Mouse (Mus musculus): ENCODE data around the gene Tmem211. TPM values are rescaled to one million over a fixed set of nuclear protein-coding genes. Genes with fewer than 3 reads are reported as not detected.

The Tmem211 gene
- polyA plus RNA-seq, 1 experiment: not detected

DNA sequence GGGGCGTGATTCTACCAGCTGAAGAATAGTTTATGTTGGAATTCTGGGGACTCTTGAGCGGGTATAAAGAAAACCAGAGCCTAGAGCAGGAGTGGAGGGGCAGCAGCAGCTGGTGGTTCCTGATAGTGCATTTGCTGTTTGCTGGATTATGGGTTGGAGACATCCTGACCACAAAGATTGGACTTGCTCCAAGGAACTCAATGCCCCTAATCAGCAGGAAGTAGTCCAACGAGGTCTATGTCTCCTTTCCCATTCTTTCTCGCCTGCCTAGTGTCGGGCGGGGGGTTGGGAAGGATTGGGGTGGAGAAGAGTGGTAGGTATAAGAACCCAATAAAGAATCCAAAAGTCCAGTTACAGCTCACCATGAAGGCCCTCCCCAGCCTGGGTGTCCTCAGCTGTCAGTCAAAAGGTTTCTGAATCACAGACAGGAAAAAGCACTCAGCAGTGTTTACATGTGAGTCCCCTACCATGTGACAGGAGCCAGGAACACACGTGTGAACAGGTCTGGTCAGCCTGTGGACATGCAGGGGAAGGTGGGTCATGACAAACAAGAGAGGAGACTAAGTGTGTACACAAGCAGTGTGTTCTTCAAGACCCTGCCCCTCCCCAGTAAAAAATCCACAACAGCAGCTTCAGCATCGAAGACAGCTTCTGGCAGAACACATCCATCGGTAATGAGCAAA is 19.9 kb upstream of the Tmem211 start:
- Histone ChIP-seq H3K27ac (ENCODE audit: insufficient read depth, low read depth, low read length) (peak overlapping the region; percentile 93), H3K4me1 (ENCODE audit: control insufficient read depth, insufficient read depth, low read length) (peaks cover 46% of the 10 kb centered on the region), H3K4me3 (ENCODE audit: insufficient read depth, low read depth, low read length) (no peak overlapping the region), H3K36me3 (ENCODE audit: control insufficient read depth, insufficient read depth, low read length) (no peaks in the 10 kb centered on the region), H3K27me3 (replicated peaks; ENCODE audit: control insufficient read depth, insufficient read depth, low read length) (no peaks in the 10 kb centered on the region)
- TF ChIP-seq POLR2A (IDR thresholded peaks at IDR 0.05; ENCODE audit: low read depth, low read length): no peak
- no peak for TF ChIP-seq CTCF (conservative IDR thresholded peaks at IDR 0.05; ENCODE audit: insufficient read depth, insufficient read length, low read depth, low read length)
- 35% methylated on average over 9 of the region's 9 CpGs for WGBS
- DNase-seq: peak; percentile 45

DNA sequence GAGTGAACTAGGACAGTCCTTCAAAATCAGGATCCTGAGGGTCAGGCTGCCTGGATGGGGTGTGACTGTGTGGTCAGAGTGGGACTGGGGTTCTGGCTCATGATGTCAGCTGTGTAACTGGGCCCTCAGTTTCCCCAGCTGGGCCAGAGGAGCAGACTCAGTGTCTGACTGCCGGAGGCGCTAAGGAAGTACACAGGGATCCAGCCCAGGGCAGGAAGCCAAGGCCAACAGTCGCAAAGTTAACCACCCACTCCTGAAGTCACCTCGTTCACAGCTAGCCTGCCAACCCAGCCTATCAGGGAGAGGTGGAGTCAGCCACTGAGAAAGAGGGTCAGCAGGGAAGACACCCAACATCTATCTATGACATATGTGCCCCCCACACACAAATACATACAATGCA is 18.7 kb upstream of the Tmem211 start:
- peak overlapping the region; percentile 93 for H3K27ac ChIP-seq (ENCODE audit: insufficient read depth, low read depth, low read length)
- no peaks in the 10 kb centered on the region for H3K36me3 ChIP-seq (ENCODE audit: control insufficient read depth, insufficient read depth, low read length)
- H3K27me3 ChIP-seq (replicated peaks; ENCODE audit: control insufficient read depth, insufficient read depth, low read length): no peaks in the 10 kb centered on the region
- DNase-seq: peak; percentile 87
- H3K4me1 ChIP-seq (ENCODE audit: control insufficient read depth, insufficient read depth, low read length): peaks cover 55% of the 10 kb centered on the region
- H3K4me3 ChIP-seq (ENCODE audit: insufficient read depth, low read depth, low read length): no peak overlapping the region
- WGBS: 7% methylated on average over 4 of the region's 4 CpGs
- no peak for TF ChIP-seq POLR2A (IDR thresholded peaks at IDR 0.05; ENCODE audit: low read depth, low read length)
- TF ChIP-seq CTCF (conservative IDR thresholded peaks at IDR 0.05; ENCODE audit: insufficient read depth, insufficient read length, low read depth, low read length): 0 out of 2 replicates have a peak, but pooled peaks have one; percentile 7

DNA sequence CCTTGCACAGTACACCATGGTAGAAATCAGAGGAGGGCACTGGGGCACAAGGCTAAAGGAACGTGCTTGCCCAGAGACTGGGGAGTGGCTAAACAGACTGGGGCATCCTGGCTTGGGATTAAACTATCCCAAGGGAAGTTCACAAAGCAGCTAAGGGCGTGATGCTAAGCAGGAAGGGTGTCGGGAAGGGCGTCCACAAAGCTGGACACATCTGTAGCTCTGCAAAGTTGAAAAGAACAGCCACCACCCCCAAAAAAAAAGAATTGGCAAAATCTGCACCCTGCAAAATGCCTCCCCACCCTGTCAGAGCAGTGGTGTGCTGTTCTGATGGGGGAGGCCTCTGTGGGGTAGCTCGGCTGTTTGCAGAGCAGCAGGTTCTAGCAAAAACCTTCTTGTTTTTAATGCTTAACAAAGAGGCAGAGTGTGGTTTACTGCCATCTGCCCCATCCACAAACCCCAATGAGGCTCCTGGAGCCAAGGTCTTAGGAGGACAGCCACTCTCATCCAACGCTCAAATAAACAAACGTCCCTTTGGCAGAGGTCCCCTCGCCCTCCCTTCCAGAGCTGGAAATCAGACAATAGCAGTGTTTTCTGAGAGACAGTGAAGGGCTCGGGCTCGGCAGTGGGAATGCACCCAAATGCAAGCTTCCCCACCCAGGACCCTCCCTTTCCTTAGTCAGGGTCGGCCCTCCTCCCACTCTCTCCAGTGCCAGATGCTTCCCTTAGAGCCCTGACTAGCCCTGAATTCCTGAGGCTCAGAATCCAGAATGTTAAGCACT is 17.9 kb upstream of the Tmem211 start:
- H3K4me1 ChIP-seq (ENCODE audit: control insufficient read depth, insufficient read depth, low read length): peaks cover 62% of the 10 kb centered on the region
- no peaks in the 10 kb centered on the region for H3K27me3 ChIP-seq (replicated peaks; ENCODE audit: control insufficient read depth, insufficient read depth, low read length)
- TF ChIP-seq POLR2A (IDR thresholded peaks at IDR 0.05; ENCODE audit: low read depth, low read length) (no peak), CTCF (conservative IDR thresholded peaks at IDR 0.05; ENCODE audit: insufficient read depth, insufficient read length, low read depth, low read length) (no peak)
- DNase-seq: peak; percentile 85
- no peak overlapping the region for H3K4me3 ChIP-seq (ENCODE audit: insufficient read depth, low read depth, low read length)
- peak overlapping the region; percentile 93 for H3K27ac ChIP-seq (ENCODE audit: insufficient read depth, low read depth, low read length)
- WGBS: 37% methylated on average over 11 of the region's 11 CpGs
- H3K36me3 ChIP-seq (ENCODE audit: control insufficient read depth, insufficient read depth, low read length): no peaks in the 10 kb centered on the region

DNA sequence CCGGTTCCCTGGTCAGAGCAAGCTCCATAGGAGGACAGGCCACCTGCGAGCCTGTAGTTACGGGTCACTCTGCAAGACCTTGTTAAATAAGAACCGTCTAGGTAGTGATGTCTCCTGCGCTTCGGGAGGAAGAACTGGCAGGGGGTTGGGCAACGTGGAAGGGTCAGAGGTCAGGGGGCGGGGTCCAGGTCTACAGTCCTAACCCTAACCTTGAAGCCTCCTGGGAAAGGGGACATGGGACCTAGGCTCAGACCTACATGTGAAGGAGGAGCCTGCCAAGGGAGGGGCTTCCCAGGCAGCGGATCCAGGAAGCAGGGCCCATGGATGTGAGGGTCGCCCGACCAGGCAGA is 17.3 kb upstream of the Tmem211 start:
- Histone ChIP-seq H3K36me3 (ENCODE audit: control insufficient read depth, insufficient read depth, low read length) (no peaks in the 10 kb centered on the region), H3K27me3 (replicated peaks; ENCODE audit: control insufficient read depth, insufficient read depth, low read length) (no peaks in the 10 kb centered on the region), H3K27ac (ENCODE audit: insufficient read depth, low read depth, low read length) (peak overlapping the region; percentile 93), H3K4me3 (ENCODE audit: insufficient read depth, low read depth, low read length) (no peak overlapping the region), H3K4me1 (ENCODE audit: control insufficient read depth, insufficient read depth, low read length) (peaks cover 68% of the 10 kb centered on the region)
- TF ChIP-seq CTCF (conservative IDR thresholded peaks at IDR 0.05; ENCODE audit: insufficient read depth, insufficient read length, low read depth, low read length): no peak
- 26% methylated on average over 11 of the region's 11 CpGs for WGBS
- DNase-seq: no peak

DNA sequence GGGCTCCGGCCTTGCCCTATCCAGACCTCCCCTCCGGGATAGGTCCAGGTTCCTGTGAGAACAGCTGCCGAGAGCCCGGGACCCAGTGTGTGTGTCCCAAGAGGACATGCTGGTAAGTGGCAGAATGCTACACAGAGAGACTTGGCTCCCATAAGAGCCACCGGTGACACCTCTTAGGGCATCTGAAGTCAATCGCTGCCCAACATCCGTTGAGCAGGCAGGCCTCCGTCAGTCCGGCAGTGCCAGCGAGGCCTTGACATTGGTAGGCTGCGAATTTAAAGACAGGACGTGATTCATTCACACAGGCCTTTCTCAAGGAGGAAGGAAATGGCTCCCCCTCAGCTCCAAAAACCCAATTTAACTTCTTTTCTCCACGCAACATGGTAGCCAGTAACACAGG is 16.8 kb upstream of the Tmem211 start:
- H3K4me1 ChIP-seq (ENCODE audit: control insufficient read depth, insufficient read depth, low read length): peaks cover 68% of the 10 kb centered on the region
- H3K4me3 ChIP-seq (ENCODE audit: insufficient read depth, low read depth, low read length): no peak overlapping the region
- WGBS: 69% methylated on average over 13 of the region's 13 CpGs
- peak overlapping the region; percentile 93 for H3K27ac ChIP-seq (ENCODE audit: insufficient read depth, low read depth, low read length)
- no peaks in the 10 kb centered on the region for H3K36me3 ChIP-seq (ENCODE audit: control insufficient read depth, insufficient read depth, low read length)
- no peaks in the 10 kb centered on the region for H3K27me3 ChIP-seq (replicated peaks; ENCODE audit: control insufficient read depth, insufficient read depth, low read length)
- TF ChIP-seq CTCF (conservative IDR thresholded peaks at IDR 0.05; ENCODE audit: insufficient read depth, insufficient read length, low read depth, low read length) (no peak), POLR2A (IDR thresholded peaks at IDR 0.05; ENCODE audit: low read depth, low read length) (no peak)
- peak; percentile 64 for DNase-seq

DNA sequence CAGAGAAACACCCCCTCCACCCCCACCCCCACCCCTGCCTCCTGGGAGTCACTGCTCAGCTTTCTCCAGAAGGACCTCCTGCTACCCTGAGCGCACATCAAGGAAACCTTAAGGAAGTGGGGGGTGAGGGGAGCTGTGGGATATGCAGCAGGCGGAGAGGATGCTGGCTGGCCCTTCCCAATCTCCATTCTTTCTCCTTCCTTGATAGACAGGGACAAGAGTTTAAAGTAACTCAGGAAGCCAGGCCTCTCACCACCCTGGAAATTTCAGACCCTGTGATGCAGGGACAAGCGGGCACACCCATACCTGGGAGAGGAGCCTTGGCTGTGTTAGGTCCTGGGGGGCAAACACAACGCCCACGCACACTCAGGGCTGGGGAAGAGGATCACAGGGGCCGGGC is 16.4 kb upstream of the Tmem211 start:
- Histone ChIP-seq H3K4me1 (ENCODE audit: control insufficient read depth, insufficient read depth, low read length) (peaks cover 68% of the 10 kb centered on the region), H3K27ac (ENCODE audit: insufficient read depth, low read depth, low read length) (peak overlapping the region; percentile 82), H3K27me3 (replicated peaks; ENCODE audit: control insufficient read depth, insufficient read depth, low read length) (no peaks in the 10 kb centered on the region), H3K36me3 (ENCODE audit: control insufficient read depth, insufficient read depth, low read length) (no peaks in the 10 kb centered on the region), H3K4me3 (ENCODE audit: insufficient read depth, low read depth, low read length) (no peak overlapping the region)
- no peak for TF ChIP-seq POLR2A (IDR thresholded peaks at IDR 0.05; ENCODE audit: low read depth, low read length)
- 68% methylated on average over 6 of the region's 6 CpGs for WGBS
- peak; percentile 75 for DNase-seq

DNA sequence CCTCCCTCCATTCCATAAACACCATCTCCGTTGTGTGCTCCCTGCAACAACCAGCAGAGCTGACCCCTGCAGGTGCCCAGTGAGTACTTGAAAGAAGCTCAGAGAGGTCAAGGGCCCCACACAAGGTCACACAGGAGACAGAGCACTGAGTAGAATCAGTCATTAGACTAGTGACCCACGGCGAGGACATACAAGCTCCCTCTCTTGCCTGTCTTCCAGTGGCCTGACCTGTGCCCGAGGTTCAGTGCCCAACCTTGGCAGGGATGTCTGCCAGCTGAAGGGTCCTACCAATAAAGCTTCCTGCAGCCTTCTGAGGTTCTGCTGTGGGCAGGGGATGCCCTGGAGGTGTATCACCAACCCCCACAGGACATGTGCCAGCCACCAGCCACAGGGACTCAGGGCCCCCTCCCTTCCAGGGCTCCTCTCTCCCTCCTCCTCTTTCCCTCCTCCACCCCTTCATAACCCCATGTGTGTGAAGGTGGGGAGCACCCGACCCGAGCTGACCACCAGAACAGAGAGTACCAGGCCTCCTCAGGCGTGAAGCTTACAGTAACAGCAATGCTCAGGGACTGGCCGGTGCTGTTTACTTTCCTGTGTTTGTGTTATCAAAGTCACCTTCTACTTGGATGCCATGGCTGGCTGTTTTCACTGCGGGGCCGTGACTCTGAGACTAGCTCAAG is 14.4 kb upstream of the Tmem211 start:
- DNase-seq: peak; percentile 64
- WGBS: 20% methylated on average over 10 of the region's 10 CpGs
- Histone ChIP-seq H3K27ac (ENCODE audit: insufficient read depth, low read depth, low read length) (peak overlapping the region; percentile 82), H3K36me3 (ENCODE audit: control insufficient read depth, insufficient read depth, low read length) (no peaks in the 10 kb centered on the region), H3K27me3 (replicated peaks; ENCODE audit: control insufficient read depth, insufficient read depth, low read length) (no peaks in the 10 kb centered on the region), H3K4me1 (ENCODE audit: control insufficient read depth, insufficient read depth, low read length) (peaks cover 73% of the 10 kb centered on the region), H3K4me3 (ENCODE audit: insufficient read depth, low read depth, low read length) (no peak overlapping the region)
- TF ChIP-seq CTCF (conservative IDR thresholded peaks at IDR 0.05; ENCODE audit: insufficient read depth, insufficient read length, low read depth, low read length): no peak
- TF ChIP-seq POLR2A (IDR thresholded peaks at IDR 0.05; ENCODE audit: low read depth, low read length): no peak

All from kidney, adult 2 months (tissue).